Mouse (Mus musculus): ENCODE results near the gene Mlf2.
A peak's percentile ranks its signal among the peaks of the same experiment; 100 is the strongest.

Gene Mlf2

DNA sequence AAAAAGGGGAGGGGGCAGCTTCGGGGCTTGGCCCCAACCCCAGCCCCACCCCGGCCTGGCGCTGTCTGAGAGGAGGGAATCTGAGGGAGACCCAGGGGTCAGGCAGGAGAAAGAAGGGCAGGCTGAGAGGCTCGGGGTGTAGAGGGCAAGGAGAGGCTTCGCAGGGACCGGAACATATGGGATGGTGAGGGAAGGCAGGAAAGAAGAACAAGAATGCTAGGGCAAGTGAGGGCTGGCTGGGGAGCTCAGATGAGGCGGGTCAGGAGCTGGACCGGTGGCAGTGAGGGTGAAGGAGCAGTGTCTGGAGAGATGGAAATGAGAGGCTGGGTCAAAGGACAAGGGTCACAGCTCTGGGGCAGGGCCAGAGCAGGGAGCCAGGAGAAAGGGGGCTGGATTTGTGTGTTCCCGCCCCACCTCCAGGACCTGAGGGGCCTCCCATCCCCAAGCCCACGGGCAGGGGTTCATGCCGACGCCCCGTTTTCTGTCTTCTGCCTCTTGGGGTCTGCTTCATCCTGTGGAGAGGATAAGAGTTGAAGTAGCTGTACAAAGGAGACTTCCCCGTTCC is 17.4 kb upstream of the Mlf2 start:
- no peak for DNase-seq

DNA sequence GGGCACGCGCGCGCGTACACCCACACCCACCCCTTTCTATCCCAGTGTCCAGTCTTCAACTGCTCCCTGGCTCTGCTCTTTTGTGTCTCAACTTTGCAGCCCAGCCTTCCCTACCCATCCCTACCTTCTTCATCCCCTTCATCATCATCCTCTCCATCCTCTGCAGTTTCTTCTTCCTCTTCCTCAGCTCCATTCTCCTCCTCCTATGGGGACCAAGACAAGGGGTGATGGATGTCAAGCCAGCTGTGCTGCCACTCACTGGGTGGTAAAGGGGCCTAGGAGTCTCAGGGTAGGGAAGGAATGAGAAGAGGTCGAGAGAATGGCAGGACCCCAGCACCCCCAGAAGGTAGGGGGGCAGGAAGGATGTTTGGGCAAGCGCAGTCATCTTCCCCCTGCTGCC is 16.7 kb upstream of the Mlf2 start:
- peak; percentile 49 for DNase-seq

DNA sequence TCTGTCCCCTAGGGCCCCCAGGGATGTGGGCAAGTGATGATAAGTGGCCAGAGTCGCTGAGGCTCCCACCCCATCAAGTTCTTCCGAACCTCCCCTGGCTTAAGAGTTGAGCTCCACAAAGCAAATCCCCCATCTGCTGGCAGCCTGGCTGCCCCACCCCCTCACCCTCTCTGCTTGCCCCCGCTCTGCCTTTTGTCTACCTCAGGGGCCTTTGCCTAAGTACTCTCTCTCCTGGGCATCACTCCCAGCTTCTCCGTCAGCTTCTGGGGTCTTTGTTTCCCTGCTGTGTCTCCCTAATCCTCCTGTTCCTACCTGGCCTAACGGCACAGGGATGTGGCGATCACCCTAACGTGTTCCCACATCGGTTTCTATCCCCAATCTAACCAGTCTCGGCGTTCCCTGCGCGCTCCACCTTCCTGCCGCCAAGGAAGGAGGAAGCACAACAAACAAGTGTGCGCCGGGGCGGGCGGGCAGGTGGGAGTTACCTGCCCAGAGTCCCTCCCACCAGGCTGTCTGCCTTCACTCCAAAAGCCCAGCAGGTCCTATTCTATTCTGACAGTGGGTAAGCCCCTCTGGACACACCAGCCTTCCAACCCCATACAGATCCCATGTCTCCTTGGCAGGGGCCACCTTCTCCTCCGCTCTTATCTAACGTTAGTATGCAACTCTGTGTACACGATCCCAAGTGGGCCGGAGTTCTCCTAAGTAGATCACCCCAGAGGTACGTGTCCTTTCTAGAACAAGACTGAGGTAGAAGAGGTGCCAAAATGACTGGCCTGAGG is 15.8 kb upstream of the Mlf2 start:
- peak; percentile 73 for DNase-seq

DNA sequence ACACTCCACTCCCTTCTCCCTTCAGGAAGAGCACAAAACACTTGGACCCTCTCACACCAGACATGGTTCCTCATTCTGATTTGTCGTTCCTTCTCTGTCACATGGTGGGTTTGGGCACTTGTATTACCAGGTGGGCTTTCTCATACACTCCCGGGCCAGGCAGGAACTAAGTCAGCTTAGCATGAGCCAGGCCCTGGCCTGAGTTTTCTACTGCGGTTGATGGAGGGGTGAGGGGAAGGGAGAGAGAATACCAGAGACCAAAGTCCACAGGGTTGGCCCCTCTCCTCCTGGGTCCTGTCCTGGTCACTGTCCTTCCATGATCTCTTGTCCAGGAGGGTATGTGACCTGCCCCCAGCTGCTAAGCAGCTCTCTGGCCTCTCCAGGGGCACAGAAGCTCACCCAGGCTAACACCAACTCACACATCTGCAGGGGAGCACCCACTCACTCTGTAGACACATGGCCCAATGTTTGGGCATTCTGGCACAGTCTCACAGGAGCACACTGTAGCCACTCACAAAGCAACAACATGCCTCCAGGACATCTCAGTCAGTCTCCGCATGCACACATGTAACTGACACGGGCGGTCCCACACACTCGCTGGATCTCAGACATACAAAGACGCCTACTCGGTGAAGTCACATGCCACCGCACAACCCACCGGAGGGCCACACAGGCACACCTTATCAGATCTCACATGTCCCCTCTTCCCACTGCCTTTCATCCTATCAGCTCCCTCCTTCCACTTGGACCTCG is 15.1 kb upstream of the Mlf2 start:
- peak; percentile 74 for DNase-seq

DNA sequence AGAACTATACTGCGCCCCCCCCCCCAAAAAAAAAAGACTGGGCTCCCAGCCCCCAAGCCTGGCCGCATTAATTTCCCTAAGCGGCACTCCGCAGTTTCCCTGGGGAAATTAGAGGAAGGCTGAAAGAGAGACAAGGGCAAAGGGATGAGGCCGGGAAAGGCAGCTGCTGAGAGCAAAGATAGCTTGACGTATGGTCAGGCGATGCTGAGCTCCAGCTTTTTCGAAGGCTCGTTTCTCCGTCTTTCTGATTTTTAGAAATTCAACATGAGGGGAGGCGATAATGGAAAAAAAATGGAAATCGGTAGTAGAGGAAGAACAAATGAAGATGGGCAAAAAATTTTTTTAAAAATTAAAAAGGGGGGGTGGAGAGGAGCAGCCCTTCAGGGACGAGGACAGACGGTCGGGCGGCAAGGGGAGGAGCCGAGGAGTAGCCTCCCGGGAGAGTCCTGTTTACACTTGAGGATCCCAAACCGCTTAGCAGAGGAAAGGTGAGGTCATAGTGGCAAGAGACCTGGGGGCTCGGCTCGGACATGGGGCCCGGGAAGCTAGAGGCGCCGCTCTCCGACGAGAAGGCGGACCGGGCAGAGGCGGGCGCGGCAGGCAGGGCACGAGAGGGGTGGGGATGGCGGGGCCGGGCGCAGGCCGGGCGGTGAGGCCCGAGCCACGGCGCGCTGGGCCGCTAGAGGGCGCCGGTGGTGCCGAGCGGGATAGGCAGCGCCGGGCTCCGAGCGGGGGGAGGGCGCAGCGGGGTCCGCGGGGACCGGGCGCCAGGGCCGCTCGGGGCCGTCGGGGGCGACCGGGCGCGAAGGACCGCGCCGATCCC is 14.3 kb upstream of the Mlf2 start:
- DNase-seq: peak; percentile 93

DNA sequence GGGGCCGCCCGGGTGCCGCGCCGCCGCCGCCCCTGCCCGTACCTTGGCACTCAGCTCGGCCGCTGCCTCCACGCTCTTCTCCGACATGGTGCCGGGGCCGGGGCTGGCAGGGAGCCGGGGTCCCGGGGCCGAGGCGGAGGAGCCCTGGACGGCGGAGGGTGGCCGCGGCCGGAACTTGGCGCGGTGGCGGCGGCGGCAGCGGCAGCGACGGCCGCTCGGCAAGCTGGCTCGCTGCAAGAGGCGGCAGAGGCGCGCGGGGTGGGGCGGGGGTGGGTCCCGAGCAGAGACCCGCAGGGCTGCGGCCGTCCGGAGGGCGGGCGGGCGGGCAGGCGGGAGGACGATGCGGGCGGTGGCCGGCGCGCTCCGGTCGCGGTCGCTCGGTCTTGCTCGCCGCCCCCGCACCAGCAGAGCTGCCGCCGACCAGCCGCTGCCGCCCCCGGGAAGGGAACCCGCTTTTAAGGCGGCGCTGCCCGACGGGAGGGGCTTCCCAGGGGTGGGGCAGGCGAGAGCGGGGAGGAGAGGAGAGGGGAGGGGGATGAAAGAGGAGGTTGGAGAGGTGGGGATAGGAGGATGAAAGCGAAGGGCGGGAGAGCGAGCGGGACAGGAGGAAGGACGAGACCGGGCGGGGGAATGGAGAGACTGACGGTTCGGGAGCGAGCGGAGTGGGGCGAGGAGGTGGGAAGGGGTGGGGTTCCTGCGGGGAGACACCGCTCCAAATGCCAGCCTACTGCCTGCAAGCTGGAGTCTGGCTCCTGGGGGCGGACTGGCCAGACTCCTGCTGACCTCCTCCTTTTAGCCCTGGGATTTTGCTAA is 13.5 kb upstream of the Mlf2 start:
- DNase-seq: peak; percentile 96

DNA sequence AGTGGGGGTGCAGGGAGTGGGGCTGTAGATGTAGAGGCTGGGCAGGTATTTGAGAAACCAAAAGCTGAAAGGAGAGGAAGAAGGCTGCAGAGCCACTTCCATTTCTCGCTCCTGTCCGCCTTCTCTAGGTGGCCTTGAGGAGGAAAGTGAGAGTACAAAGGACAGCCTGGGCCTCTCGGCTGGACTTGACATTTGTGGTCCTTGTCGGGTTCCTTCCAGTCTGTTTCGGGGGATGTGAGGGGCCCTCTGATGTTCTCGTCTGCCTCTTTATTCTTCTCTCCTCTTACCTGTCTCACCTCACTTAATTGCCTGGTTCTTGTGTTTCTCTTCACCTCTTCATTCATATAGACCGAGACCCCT is 12.9 kb upstream of the Mlf2 start:
- no peak for DNase-seq

DNA sequence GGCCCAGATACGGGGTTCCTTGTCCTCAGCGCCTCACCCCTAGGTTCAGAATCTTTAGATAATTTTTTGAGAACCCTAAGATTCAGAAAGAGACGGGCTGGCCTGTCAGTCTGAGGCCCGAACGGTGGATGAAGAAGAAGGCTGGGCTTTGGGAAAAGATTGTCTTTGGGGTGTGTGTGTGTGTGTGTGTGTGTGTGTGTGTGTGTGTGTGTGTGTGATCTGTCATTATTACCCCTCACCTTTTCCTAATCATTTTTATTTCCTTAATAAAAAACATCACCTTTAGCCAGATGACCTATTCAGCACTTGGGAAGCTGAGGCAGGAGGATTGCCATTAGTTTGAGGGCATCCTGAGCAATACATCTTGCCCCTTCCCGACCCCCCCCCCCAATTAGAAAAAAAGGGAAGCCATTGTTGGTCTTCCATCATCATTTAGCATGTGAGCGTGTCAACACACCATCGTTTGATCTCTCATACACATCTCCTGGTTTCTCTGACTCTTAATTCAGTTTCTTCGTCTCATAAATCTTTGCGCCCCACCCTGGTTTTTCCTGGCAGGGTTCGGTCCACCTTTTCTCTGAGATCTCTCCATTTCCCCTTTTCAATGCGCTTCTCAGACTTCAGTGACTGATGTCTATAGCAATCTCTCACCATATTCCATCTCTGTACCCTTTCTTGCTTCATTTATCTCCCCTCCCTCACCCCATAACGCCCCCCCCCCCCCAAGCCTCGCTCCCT is 12.1 kb upstream of the Mlf2 start:
- no peak for DNase-seq

DNA sequence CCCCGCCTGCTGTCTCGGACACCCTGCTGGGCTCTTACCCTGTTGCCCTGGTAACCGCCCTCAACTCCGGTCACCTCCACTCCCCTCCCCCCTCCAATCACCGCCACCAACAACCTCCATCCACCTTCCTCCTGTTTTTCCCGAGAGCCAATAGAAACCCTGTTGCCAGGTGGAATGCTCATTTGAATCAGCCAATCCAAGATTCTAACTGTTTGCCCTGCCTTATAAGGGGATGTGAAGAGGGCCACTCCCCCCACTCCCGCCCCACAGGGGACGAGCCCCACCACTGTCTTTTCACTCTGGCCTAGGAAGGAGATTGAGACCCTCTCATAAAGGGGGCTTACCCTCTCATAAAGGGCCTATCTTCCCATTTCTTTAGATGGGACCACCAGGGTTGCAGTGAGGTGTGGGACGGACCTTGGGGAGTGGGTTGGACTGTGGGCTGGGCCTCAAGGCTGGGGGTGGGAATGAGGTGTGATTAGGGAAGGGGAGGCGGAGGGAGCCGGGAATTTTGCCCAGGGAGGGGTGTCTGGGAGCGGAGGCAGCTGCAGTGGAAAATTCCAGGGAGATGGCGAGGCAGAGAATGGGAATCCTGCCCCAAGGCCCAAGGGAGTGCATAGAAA is 11.4 kb upstream of the Mlf2 start, which contains the start of gene Ptms:
TSS of gene Ptms (minus strand) at position 409 of the 623 bp plus-strand sequence.
- DNase-seq: peak; percentile 99

DNA sequence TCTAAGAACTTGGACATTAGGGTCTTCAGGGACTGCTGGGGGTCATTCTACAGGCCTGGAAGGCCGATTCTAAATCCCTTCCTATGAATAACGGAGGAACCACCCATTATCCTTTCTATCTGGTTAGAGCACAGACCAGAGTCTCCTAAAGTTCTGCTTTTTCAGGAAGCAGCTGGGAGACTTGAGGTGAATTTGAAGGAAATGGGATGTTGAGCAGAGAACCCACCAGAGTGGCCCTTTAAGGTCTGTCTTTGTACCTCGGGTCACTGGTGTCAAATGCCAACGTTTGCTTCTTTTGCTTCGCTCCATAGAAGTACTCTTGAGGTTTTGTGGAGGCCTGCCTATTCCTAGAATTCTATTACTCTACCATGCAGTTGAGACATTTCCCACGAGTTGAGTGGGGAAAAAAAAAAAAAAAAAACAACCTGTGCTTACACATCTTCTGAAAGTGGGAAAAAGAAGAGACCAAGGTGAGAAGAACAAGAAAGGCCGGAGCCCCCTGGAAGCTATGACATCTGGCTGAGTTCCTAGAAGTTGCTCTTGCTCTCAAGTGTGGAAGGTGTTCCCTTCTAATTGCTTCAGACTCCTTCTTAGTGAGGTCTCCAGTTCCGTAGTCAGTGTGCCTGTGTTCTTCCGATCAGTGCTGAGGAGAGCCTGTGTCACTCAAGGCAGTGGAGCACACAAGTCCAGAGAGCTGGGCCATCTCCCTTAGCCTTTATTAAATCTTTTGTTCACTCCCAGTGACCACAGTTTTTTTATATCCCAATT is 10.7 kb upstream of the Mlf2 start:
- peak; percentile 77 for DNase-seq

DNA sequence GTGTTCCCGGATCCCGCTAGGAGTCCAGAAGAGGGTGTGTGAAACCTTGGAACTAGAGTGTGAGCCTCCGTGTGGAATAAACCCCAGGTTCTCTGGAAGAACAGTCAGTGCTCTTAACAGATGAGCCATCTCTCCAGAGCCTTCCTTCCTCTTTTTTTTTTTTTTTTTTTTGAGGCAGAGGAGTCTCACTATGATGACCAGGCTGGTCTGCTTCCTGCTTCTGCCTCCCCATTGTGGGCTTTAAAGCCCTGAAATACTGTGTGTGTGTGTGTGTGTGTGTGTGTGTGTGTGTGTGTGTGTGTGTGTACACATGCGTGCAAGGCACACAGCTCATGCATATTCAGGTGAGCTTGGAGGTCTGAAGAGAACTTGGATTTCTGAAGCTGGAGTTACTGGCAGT is 9.6 kb upstream of the Mlf2 start:
- DNase-seq: no peak

DNA sequence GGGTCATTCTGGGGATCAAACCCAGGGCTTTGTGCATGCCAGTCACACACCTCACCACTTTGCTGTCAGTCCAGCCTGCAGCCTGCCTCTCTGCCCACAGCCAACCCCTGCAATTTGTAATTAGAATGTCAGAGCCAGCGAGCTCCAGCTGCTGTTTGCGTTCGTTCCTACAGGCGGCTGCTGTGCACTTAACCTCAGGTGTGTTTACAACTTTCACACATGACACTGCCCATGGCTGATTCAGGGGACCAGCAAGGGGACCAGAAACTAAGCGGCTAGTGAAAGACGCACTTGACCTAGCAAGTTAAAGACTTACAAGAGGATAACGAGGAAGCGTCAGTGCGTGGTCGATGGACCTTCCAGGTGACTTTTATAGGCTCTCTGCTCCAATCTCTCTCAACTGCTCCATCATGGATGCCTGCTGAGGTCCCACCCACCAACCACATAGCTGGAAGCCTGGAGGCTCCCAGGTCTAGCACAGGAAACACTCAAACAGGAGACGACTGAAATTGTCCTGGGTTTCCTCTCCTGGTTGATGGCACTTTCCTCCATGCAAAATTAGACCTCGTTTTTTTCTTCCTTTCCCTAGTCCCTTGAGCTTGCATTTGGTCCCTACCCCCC is 5.9 kb upstream of the Mlf2 start:
- DNase-seq: peak; percentile 11

DNA sequence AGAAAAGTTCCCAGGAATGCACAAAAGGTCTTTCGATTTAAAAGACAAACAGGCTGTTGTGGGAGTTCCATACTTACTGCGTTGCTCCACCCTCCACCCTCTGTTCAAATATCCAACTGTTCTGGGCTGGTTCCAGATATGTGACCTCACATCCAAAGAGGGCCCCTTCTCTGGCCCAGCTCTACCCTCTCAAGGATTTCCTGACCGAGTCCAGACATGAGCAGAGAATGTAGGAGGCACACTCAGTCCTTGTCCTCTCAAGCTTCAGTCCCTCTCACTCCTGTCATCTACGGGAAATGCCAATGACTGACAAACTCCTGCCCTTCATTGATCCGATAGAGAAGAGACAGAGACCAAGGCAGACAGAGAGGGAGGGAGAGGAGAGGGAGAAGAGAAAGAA is 5.2 kb upstream of the Mlf2 start:
- peak; percentile 24 for DNase-seq

DNA sequence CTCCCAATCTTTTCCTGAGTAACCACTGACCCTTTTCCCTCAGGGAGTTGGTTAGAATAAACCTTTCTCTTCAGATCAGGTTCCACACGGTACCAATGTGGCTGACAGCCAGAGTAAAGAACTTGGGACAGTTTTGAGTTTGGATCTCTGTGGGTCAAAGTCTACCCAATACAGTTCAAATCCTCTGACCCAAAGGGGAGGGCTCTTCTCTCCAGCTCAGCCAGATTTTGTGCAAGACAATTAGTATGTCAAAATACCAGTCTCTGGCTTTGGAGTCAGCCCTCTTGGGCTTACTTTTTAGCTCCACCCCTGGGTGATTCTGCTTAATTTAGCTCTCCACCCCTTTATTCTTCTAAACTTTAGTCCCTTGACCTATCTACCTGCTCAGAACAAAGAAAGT is 955 bp upstream of the Mlf2 start:
- no peak for DNase-seq

DNA sequence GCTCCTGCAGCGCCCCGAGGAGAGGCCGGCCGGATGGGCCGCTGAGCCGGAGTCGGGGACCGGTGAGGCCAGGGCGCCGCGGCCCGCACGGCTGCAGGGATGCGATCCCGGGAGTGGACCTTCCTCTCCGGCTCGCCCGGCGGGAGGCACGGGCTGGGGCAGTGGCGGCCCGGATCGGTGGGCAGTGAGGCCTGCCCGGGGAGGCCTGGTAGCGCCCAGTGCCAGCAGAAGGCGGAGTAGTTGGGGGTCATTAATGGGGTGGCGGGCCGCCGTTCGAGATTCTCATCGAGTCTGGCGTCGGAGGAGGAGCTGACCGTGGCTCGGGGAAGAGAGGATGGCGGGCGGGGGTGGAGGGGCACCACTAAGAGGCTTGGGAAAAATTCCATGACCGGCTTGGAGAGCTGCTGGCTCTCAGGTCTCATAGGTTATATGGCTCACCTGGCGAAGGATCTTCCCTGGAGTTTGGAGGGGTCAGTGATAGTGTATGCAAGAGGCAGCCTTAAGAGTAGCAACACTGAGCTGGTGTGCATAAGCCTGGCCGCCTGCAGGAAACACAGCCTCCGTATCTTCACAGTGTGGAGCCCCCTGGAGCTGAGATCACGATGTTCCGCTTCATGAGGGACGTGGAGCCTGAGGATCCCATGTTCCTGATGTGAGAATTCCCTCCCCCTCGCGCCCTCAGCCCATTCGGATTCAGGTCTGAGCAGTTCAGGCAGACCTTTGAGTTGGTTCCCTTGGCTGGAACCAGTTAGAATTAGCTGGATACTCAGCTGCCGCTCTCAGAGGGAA is 533 bp downstream of the Mlf2 start:
- no peak for DNase-seq

DNA sequence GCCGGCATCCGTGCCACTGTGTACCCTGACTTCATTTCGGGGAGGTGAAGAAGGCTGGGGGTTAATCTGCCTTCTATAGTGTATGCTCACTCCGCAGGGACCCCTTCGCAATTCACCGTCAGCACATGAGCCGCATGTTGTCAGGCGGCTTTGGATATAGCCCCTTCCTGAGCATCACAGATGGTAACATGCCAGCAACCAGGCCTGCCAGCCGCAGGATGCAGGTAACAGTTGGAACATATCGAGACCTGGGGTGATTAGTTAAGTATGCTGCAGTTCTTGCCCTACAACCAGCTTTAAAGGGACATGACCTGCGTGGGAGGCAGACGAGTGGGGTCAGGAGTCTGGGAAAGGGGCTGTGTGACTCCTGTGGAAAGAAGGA is 1.1 kb downstream of the Mlf2 start:
- DNase-seq: peak; percentile 72

DNA sequence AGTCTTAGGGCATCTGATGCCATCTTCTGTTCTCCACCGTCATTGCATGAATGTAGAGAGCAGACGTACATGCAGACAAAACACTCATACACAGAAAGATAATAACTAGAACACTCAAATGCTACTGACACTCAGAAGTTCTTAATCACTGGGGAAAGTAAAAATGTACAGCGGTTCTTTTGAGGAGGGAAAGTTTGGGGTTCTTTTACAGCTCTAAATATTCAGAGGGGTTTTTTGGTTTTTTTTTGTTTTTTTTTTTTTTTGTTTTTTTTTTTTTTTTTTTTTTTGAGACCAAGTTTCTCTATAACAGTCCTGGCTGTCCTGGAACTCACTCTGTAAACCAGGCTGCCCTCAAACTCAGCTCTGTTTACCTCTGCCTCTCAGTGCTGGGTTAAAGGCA is 1.9 kb downstream of the Mlf2 start:
- DNase-seq: no peak

DNA sequence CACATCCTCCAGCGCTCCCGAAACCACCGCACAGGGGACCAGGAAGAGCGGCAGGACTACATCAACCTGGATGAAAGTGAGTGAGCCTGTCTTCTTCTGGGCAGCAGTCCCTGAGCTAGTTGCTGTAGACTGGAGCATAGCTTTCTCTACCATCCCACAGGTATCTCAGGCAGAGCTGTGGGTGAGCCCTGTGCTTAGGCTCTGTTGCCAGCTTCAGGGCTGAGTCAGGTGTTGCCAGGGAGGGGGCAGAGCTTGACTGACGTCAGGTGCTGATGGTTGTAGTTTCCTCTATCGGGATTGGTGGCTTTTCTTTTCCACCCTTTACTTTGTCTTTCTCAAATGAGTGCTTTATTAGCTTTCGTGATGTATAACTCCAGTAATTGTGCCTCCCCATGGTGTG is 3.5 kb downstream of the Mlf2 start:
- DNase-seq: peak; percentile 36

DNA sequence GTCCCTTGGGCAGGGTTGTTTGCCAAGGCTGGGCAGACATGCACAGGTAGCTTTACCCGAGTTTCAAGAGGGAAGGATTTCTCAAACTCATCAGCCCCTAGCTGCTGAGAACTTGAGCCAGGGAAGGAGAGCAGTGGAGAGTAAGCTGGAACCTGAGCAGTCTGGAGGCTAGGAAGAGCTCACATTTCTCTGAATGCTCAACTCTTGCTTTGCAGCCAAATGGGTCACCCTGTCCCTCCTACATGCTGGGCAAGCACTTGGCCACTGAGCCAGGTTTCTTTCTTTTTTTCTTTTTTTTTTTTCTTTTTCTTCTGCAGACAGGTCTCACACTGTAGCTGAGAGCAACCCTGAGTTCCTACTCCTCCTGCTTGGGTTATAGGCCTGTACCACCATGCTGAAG is 5.5 kb downstream of the Mlf2 start:
- peak; percentile 64 for DNase-seq

All from cerebellum, adult 9-10 months (tissue).